Mouse (Mus musculus) forebrain, embryonic 16.5 days (tissue): ENCODE results near the gene Babam2. TPM values are rescaled to one million over a fixed set of nuclear protein-coding genes. Genes with fewer than 3 reads are reported as not detected.
A peak's percentile ranks its signal among the peaks of the same experiment; 100 is the strongest.

Experiments used
- ATAC-seq: fragments of 200-750 bp; cut with Nextera tagmentation; 2 replicates; pipeline ENCODE4 v1.8.0; 2017; ENCODE audit warnings: mild to moderate bottlenecking, moderate library complexity
- H3K27ac ChIP-seq: fragments of 300-500 bp; sonication (generic); 2 replicates; pipeline ENCODE4 v1.5.1; 2014; ENCODE audit warnings: low read length, control low read depth
- H3K27me3 ChIP-seq: fragments of 300-500 bp; sonication (generic); replicated peaks from 2 replicates; pipeline ENCODE4 v1.6.1; 2014; ENCODE audit warnings: low read length; ENCODE audit not compliant: control insufficient read depth, insufficient read depth
- H3K36me3 ChIP-seq: fragments of 300-500 bp; sonication (generic); 2 replicates; pipeline ENCODE4 v1.6.1; 2014; ENCODE audit not compliant: control insufficient read depth, insufficient read depth
- H3K4me1 ChIP-seq: fragments of 300-500 bp; sonication (generic); replicated peaks from 2 replicates; pipeline ENCODE4 v1.6.1; 2014; ENCODE audit warnings: low read length; ENCODE audit not compliant: control insufficient read depth, insufficient read depth
- H3K4me2 ChIP-seq: fragments of 300-500 bp; sonication (generic); 2 replicates; pipeline ENCODE4 v1.6.1; 2014; ENCODE audit warnings: mild to moderate bottlenecking, low read length, control low read depth
- H3K4me3 ChIP-seq: fragments of 300-500 bp; sonication (generic); replicated peaks from 2 replicates; pipeline ENCODE4 v1.5.1; 2014; ENCODE audit warnings: mild to moderate bottlenecking, low read length, control low read depth
- H3K9ac ChIP-seq: fragments of 300-500 bp; sonication (generic); replicated peaks from 2 replicates; pipeline ENCODE4 v1.6.1; 2014; ENCODE audit warnings: low read depth, low read length, control low read depth
- H3K9me3 ChIP-seq: fragments of 300-500 bp; sonication (generic); 2 replicates; pipeline ENCODE4 v1.6.1; 2016; ENCODE audit warnings: low read length; ENCODE audit not compliant: control insufficient read depth
- WGBS: fragments of 180-500 bp; shearing (Covaris S2); extraction: QIAGEN DNeasy Blood & Tissue Kit; methylation state at CpG from one replicate; pipeline ENCODE4 v1.1.7; 2014; 5-methylcytosine and 5-hydroxymethylcytosine counted together
- polyA plus RNA-seq: library from polyadenylated mRNA; unstranded; fragments of >200 nt; fragmentation: Nextera tagmentation; extraction: Ambion mirVana; gene quantifications from 2 replicates; pipeline ENCODE4 v1.2.1, GENCODE M21; 2015

The Babam2 gene
- polyA plus RNA-seq, 1 experiment from 2014 or later: 53.5 TPM

DNA sequence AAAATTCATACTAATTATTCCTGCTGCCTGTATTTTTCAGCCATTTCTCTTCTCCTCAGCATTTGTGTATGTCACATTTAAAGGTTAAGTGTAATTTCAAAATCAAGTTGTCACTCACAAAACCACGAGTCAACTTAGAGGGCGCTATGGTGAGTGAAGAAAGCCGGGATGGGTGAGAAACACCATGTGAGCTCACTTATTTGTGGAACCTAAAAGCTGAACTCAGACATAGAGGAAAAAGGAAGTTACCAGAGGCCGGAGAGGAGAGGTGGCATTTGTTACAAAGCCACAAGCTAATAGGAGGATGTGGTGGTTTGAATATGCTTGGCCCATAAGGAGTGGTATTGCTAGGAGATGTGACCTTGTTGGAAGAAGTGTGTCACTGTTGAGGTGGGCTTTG is 17.3 kb upstream of the Babam2 start:
- ATAC-seq: no peak
- 82% methylated on average over 4 of the region's 4 CpGs for WGBS

DNA sequence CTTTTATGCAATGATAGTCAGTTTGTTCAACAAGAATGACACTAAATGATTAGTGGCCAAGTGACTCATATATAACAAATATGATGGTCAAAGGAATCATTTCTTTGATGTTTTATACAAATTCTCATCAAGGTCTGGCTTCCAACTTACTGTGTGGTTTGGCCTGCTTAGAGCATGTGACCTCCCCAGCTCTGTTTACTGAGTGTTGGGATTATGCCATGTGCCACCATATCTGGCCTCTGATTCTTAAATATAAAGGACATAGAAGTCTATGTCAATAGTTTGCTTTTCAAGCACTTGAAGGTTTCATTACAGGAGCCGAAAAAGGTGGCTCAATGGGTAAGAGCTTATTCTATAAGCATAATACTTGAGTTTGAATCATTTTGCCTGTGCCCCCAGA is 15.2 kb upstream of the Babam2 start:
- H3K9ac ChIP-seq: no peak overlapping the region
- H3K4me2 ChIP-seq: no peak overlapping the region
- no peak overlapping the region for H3K27ac ChIP-seq
- no peak overlapping the region for H3K4me3 ChIP-seq
- WGBS: 86% methylated on average over 1 of the region's 1 CpGs
- H3K36me3 ChIP-seq: no peaks in the 10 kb centered on the region
- H3K9me3 ChIP-seq: no peaks in the 10 kb centered on the region
- H3K4me1 ChIP-seq: no peaks in the 10 kb centered on the region
- no peak for ATAC-seq
- no peaks in the 10 kb centered on the region for H3K27me3 ChIP-seq

More for the DNA sequence above, 17.3 kb upstream of the Babam2 start:
- H3K9me3 ChIP-seq: no peaks in the 10 kb centered on the region
- H3K27me3 ChIP-seq: no peaks in the 10 kb centered on the region
- H3K9ac ChIP-seq: no peak overlapping the region
- no peaks in the 10 kb centered on the region for H3K4me1 ChIP-seq
- no peak overlapping the region for H3K4me3 ChIP-seq
- H3K36me3 ChIP-seq: no peaks in the 10 kb centered on the region
- no peak overlapping the region for H3K4me2 ChIP-seq
- no peak overlapping the region for H3K27ac ChIP-seq

DNA sequence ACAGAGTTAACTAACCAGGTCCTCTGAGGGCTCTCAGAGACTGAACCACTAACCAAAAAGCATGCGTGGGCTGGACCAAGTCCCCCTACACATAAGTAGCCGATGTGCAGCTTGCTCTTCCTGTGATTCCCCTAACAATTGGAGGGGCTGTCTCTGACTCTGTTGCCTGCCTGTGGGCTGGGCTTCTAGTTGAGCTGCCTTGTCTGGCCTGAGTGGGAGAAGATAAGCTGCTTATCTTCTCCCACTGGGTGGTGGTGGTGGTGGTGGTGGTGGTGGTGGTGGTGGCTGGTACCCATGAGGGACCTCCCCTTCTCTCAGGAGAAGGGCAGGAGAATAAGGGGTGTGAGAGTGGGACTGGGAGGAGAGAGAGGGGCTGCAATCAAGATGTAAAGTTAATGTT is 11.4 kb upstream of the Babam2 start:
- no peak overlapping the region for H3K4me3 ChIP-seq
- no peak overlapping the region for H3K9ac ChIP-seq
- no peak overlapping the region for H3K4me2 ChIP-seq
- no peaks in the 10 kb centered on the region for H3K9me3 ChIP-seq
- H3K27ac ChIP-seq: no peak overlapping the region
- ATAC-seq: no peak
- 38% methylated on average over 2 of the region's 2 CpGs for WGBS
- no peaks in the 10 kb centered on the region for H3K27me3 ChIP-seq
- H3K36me3 ChIP-seq: no peaks in the 10 kb centered on the region
- H3K4me1 ChIP-seq: no peaks in the 10 kb centered on the region

DNA sequence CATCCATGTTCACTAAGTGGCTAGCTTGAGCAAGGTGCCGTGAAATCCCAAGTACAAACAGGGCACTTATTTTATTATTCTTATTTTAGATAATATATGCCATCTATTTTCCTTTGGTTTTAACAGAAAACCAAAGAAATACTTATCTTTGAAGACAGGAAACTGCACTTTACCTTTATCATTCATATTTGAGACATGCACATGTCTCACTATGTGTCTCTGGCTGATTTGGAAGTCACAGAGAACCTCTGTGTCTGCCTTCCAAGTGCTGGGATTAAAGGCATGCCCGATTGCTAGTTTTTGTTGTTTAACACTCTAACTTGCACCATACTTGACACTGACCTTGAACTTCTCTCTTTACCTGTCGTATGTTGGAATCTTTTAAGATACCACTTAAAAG is 9.5 kb upstream of the Babam2 start:
- no peak for ATAC-seq
- WGBS: 89% methylated on average over 3 of the region's 3 CpGs
- Histone ChIP-seq H3K9me3 (no peaks in the 10 kb centered on the region), H3K27me3 (no peaks in the 10 kb centered on the region), H3K36me3 (no peaks in the 10 kb centered on the region), H3K4me2 (no peak overlapping the region), H3K4me1 (no peaks in the 10 kb centered on the region), H3K27ac (no peak overlapping the region), H3K4me3 (no peak overlapping the region), H3K9ac (no peak overlapping the region)

DNA sequence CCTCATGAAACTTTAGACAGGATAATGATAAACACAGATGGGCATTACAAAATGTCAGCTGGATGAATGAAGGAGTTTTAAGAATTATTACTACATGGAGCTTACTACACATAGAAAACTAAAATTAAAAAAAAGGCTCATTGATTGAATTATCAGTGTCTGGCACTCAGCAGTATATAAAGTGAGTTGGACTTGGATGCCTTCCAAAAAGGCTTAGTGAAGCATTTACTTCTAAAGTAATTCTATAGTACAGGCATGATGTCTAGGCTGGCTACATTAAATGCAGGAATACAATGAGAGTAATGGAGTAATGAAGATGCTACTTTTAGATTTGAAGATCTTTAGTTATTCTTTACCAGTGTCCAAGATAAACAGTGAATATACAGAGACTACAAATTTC is 4.3 kb upstream of the Babam2 start:
- Histone ChIP-seq H3K9ac (no peak overlapping the region), H3K4me1 (peaks cover 6% of the 10 kb centered on the region), H3K27ac (no peak overlapping the region), H3K4me2 (no peak overlapping the region), H3K9me3 (no peaks in the 10 kb centered on the region), H3K27me3 (no peaks in the 10 kb centered on the region), H3K4me3 (no peak overlapping the region), H3K36me3 (no peaks in the 10 kb centered on the region)
- no peak for ATAC-seq

DNA sequence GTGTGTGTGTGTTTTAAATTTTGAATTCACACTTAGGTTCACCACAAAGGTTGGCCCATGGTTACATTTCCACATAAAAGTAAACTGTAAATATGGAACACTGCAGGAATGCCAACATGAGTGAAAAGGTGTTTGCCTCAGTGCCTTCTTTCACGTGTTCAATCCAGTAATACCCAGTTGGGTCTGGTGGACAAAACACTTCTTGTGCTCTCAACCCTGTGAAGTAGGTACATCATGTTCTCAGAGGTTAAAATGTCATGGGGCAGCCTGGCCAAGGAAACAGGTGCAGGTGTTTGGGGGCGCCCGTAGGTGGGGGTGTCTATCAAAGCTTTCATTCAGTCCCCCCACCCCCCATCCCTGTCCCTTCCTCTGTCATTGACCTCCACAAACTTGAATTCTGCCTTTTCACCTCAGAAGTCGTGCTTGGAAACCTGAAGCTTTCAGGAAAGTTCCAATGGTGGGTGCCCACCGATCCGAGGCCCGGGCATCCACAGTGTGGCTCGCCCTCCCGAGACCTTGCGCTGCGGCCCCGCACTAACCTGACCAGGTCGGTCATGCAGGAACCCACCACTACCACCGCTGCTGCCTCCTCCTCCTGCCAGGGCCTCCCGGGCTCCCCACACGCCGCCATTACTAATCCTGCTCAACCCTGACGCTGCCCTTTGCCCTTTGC is 377 bp upstream of the Babam2 start, which contains the start of gene Rbks:
Gene Rbks (minus strand): TSS at position 657 of the 673 bp plus-strand sequence.
- H3K27ac ChIP-seq: peak within 1 kb of the TSS; percentile 96
- peak; percentile 29 for ATAC-seq
- no peaks in the 10 kb centered on the region for H3K36me3 ChIP-seq
- peak within 1 kb of the TSS; percentile 80 for H3K4me2 ChIP-seq
- peak within 1 kb of the TSS; percentile 72 for H3K9ac ChIP-seq
- 6% methylated on average over 18 of the region's 18 CpGs for WGBS
- H3K27me3 ChIP-seq: no peaks in the 10 kb centered on the region
- peak within 1 kb of the TSS; percentile 59 for H3K4me3 ChIP-seq
- no peaks in the 10 kb centered on the region for H3K9me3 ChIP-seq
- peaks cover 6% of the 10 kb centered on the region for H3K4me1 ChIP-seq

DNA sequence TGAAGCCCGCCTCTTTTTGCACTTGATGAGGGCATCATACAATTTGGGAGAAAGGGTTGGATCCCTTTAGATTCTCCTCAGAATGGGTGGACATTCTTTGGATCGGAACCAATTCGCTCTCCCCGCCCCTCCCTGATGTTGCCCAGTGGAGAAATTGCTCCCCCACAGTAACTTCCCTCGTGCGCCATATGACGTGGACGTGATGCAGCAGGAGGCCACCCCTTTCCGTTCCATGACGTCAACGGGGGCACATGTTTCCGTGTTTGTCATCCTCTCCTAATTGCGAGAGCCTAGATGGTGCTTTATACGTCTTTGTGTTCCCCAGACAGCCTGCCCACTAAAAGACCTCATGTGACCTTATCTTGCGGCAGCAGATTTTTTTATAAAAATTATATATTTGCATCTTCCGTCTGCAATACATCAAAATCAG is 828 bp downstream of the Babam2 start:
- H3K9me3 ChIP-seq: no peaks in the 10 kb centered on the region
- no peaks in the 10 kb centered on the region for H3K27me3 ChIP-seq
- H3K9ac ChIP-seq: peak overlapping the region; percentile 72
- peak overlapping the region; percentile 59 for H3K4me3 ChIP-seq
- peak; percentile 82 for ATAC-seq
- peak overlapping the region; percentile 96 for H3K27ac ChIP-seq
- H3K36me3 ChIP-seq: peaks cover 2% of the 10 kb centered on the region; the same call in 1 of the 2 replicates
- peaks cover 6% of the 10 kb centered on the region for H3K4me1 ChIP-seq
- 3% methylated on average over 16 of the region's 16 CpGs for WGBS
- H3K4me2 ChIP-seq: peak overlapping the region; percentile 80

DNA sequence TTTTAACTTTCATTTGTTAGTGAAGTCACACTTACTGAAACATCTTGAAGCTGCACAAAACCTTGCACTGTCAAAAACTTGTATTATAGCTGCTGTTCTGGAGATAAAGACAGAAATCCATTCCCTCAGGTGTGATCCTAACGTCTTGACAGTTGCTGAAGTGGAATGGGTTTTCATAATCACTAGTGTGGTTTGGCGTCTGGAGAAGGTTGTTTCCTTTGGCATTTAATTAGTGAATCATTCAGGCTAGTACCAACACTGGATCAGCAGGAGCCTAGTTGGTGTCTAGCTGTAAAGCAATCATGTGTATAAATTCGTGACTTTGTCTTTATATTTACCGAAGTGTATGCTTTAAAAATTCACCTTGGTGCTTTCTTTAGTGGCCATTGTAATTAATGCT is 1.4 kb downstream of the Babam2 start:
- no peaks in the 10 kb centered on the region for H3K9me3 ChIP-seq
- no peak overlapping the region for H3K27ac ChIP-seq
- H3K36me3 ChIP-seq: peaks cover 3% of the 10 kb centered on the region; the same call in 1 of the 2 replicates
- peaks cover 6% of the 10 kb centered on the region for H3K4me1 ChIP-seq
- WGBS: 34% methylated on average over 4 of the region's 4 CpGs
- H3K27me3 ChIP-seq: no peaks in the 10 kb centered on the region
- H3K9ac ChIP-seq: no peak overlapping the region
- H3K4me2 ChIP-seq: no peak overlapping the region; the same call in 1 of the 2 replicates
- H3K4me3 ChIP-seq: no peak overlapping the region
- no peak for ATAC-seq

DNA sequence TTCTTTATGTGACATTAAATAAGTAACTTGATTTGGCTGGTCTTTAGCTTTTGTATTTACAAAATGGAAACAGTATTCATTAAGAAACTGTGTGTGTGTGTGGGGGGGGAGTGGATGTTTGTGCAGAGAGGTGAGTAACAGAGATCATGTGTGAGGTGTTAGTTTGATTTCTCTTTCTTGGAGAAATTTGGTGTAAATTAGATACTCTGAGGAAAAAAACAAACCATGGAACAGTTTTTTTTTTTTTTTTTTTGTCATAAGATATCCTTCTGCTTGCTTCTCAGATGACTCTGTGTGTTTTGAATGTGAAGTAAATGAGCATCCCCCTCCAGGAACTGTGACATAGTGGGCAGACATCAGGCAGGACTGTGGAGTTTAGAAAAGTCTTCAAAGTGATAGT is 1.9 kb downstream of the Babam2 start:
- Histone ChIP-seq H3K27me3 (no peaks in the 10 kb centered on the region), H3K27ac (no peak overlapping the region), H3K9me3 (no peaks in the 10 kb centered on the region), H3K9ac (no peak overlapping the region), H3K4me1 (peaks cover 6% of the 10 kb centered on the region), H3K4me2 (no peak overlapping the region), H3K36me3 (peaks cover 3% of the 10 kb centered on the region; the same call in 1 of the 2 replicates), H3K4me3 (no peak overlapping the region)
- no peak for ATAC-seq

DNA sequence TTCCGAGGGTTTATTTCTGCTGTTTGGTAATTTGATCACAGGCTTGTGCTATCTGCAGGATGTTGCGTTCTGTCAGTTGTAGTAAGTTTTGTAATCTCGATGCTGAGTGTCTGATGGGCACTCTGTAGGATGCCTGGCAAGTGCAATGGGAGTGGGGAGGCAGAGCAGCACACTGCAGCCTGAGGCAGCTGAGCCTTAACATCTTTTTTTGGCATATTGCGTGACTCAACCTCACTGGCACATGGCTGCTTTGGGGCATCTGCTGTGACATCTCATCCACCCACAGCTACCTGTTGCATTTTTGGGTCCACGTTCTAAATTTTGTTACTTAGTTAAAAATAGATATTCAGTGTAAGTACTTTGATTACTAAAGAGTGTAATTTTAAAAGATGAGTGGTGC is 7.5 kb downstream of the Babam2 start:
- Histone ChIP-seq H3K9me3 (no peaks in the 10 kb centered on the region), H3K4me2 (no peak overlapping the region), H3K4me3 (no peak overlapping the region), H3K27me3 (no peaks in the 10 kb centered on the region), H3K36me3 (peaks cover 3% of the 10 kb centered on the region; the same call in 1 of the 2 replicates), H3K27ac (no peak overlapping the region), H3K4me1 (no peaks in the 10 kb centered on the region), H3K9ac (no peak overlapping the region)
- 94% methylated on average over 5 of the region's 5 CpGs for WGBS
- ATAC-seq: no peak
